Mouse (Mus musculus) cerebellum, adult 2 months (tissue): ENCODE data around the gene Ddc.

Source experiments
- CTCF ChIP-seq: fragments of 200-500 bp; IDR thresholded peaks from 2 replicates; pipeline ENCODE4 v1.5.1; 2011; ENCODE audit warnings: low read depth, mild to moderate bottlenecking, control low read depth, low read length, moderate library complexity, borderline replicate concordance; ENCODE audit not compliant: insufficient read depth
- POLR2A ChIP-seq: fragments of 200-500 bp; IDR thresholded peaks from 2 replicates; pipeline ENCODE4 v1.6.1; 2011; ENCODE audit warnings: low read length, control low read depth, borderline replicate concordance; ENCODE audit not compliant: insufficient read depth

DNA sequence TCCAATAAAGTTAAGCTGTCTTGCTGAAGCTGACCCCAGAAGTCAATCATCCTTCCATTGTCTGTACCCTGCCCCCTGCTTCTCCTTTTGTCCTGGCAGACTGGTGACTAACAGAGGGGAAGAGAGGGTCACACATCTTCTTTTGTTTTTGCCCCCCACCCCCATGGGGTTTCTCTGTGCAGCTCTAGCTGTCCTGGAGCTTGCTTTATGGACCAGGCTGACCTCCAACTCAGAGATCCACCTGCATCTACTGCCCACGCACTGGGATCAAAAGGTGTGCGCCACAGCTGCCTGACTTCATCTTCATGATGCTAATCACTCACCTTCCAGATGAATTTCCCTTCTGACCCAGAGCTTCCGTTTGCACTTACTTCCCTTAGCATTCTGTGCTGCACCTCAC, 26.0 kb upstream of the Ddc start:
- TF ChIP-seq POLR2A (no peak), CTCF (no peak)
